Mouse (Mus musculus) left cerebral cortex, postnatal 10 days (tissue): ENCODE results near the gene Slc16a10. TPM values are rescaled to one million over a fixed set of nuclear protein-coding genes. Genes with fewer than 3 reads are reported as not detected.

ENCODE experiments used
- DNase-seq, 2 experiments: peaks; one replicate each; pipeline ENCODE4 v3.0.0; 2021 to 2022; ENCODE audit warnings: low spot score in 2 of 2, mixed read lengths in 1 of 2; ENCODE audit errors: extremely low spot score in 1 of 2
- intact Hi-C: fragments of 180-260 bp; cut with DNase I; formaldehyde crosslinking; loops from one replicate; pipeline ENCODE4 v1.15.1; 2025
- total RNA-seq, 2 experiments: library from RNA; stranded (reverse); gene quantifications; 2 replicates each; pipeline ENCODE4 v1.2.3; 2021

Slc16a10 gene
- total RNA-seq, 2 experiments from 2014 or later = 2.7 to 2.8 TPM

- no peak for DNase-seq
- intact Hi-C loops = no loop called here
Measured at GRCm38 (mm10) chr10:40082668-40083067, 59.4 kb downstream of the Slc16a10 start.

GRCm38 (mm10) chr10:40080533-40080932 is 61.5 kb downstream of the Slc16a10 start:
- intact Hi-C loops = no loop called here
- DNase-seq = no peak

- intact Hi-C loops = no loop called here
Measured at GRCm38 (mm10) chr10:40079256-40079655, 62.8 kb downstream of the Slc16a10 start.

GRCm38 (mm10) chr10:40077960-40078353 is 64.1 kb downstream of the Slc16a10 start:
- no peak for DNase-seq

More at GRCm38 (mm10) chr10:40079256-40079655, 62.8 kb downstream of the Slc16a10 start:
- DNase-seq = no peak

GRCm38 (mm10) chr10:40077346-40077959 is 64.6 kb downstream of the Slc16a10 start:
- no peak for DNase-seq
- intact Hi-C loops = no loop called here

More at GRCm38 (mm10) chr10:40077960-40078353, 64.1 kb downstream of the Slc16a10 start:
- intact Hi-C loops = no loop called here

GRCm38 (mm10) chr10:40073608-40074007 is 68.5 kb downstream of the Slc16a10 start:
- intact Hi-C loops = no loop called here
- DNase-seq = no peak

GRCm38 (mm10) chr10:40070684-40071083 is 71.4 kb downstream of the Slc16a10 start:
- no peak for DNase-seq
- intact Hi-C loops = no loop called here

- intact Hi-C loops = no loop called here
- DNase-seq = no peak
Measured at GRCm38 (mm10) chr10:40069270-40069669, 72.8 kb downstream of the Slc16a10 start.

- DNase-seq = no peak
- intact Hi-C loops = no loop called here
Measured at GRCm38 (mm10) chr10:40068595-40068994, 73.5 kb downstream of the Slc16a10 start.

- DNase-seq = no peak
- intact Hi-C loops = no loop called here
Measured at GRCm38 (mm10) chr10:40067529-40067928, 74.5 kb downstream of the Slc16a10 start.

- no peak for DNase-seq
- intact Hi-C loops = no loop called here
Measured at GRCm38 (mm10) chr10:40067071-40067470, 75.0 kb downstream of the Slc16a10 start.

GRCm38 (mm10) chr10:40065357-40065756 is 76.7 kb downstream of the Slc16a10 start:
- intact Hi-C loops = no loop called here
- no peak for DNase-seq

GRCm38 (mm10) chr10:40063291-40063890 is 78.7 kb downstream of the Slc16a10 start:
- no peak for DNase-seq
- intact Hi-C loops = no loop called here

GRCm38 (mm10) chr10:40062812-40063211 is 79.2 kb downstream of the Slc16a10 start:
- intact Hi-C loops = no loop called here
- no peak for DNase-seq

GRCm38 (mm10) chr10:40061926-40062325 is 80.1 kb downstream of the Slc16a10 start:
- intact Hi-C loops = no loop called here
- DNase-seq = no peak

GRCm38 (mm10) chr10:40058786-40059120 is 83.3 kb downstream of the Slc16a10 start:
- intact Hi-C loops = loop anchor here (10.0 kb wide), 1 partner anchor 466 kb away; no protein-coding TSS in a partner anchor
- no peak for DNase-seq

GRCm38 (mm10) chr10:40058062-40058785 is 83.8 kb downstream of the Slc16a10 start:
- intact Hi-C loops = loop anchor here (10.0 kb wide), 1 partner anchor 467 kb away; no protein-coding TSS in a partner anchor
- DNase-seq = no peak

- intact Hi-C loops = loop anchor here (10.0 kb wide), 1 partner anchor 467 kb away; no protein-coding TSS in a partner anchor
- DNase-seq = no peak
Measured at GRCm38 (mm10) chr10:40057615-40058014, 84.4 kb downstream of the Slc16a10 start.

- intact Hi-C loops = loop anchor here (10.0 kb wide), 1 partner anchor 470 kb away; no protein-coding TSS in a partner anchor
- DNase-seq = no peak
Measured at GRCm38 (mm10) chr10:40054455-40054854, 87.6 kb downstream of the Slc16a10 start.

GRCm38 (mm10) chr10:40053896-40054295 is 88.2 kb downstream of the Slc16a10 start:
- intact Hi-C loops = loop anchor here (1.0 to 10.0 kb wide), 2 partner anchors 158 to 471 kb away; no protein-coding TSS in a partner anchor
- no peak for DNase-seq
